Mouse (Mus musculus) forebrain, embryonic 10.5 days (tissue): ENCODE measurements at regions not wholly inside any gene's neighbourhood (a gene's known extent, or its start where the extent isn't known, plus 50 kb on each side); places are given as distances from the start of the nearest gene placed in this dataset.
A peak's percentile ranks its signal among the peaks of the same experiment; 100 is the strongest.

ENCODE experiments used
- DNase-seq: peaks from one replicate; pipeline ENCODE4 v3.0.0-alpha.2; 2017; ENCODE audit warnings: low spot score; ENCODE audit errors: extremely low spot score
- H3K27ac ChIP-seq: fragments of 300-500 bp; sonication (generic); 2 replicates; pipeline ENCODE4 v1.5.1; 2016; ENCODE audit warnings: mild to moderate bottlenecking
- H3K27me3 ChIP-seq: fragments of 300-500 bp; sonication (generic); 2 replicates; pipeline ENCODE4 v1.6.1; 2016; ENCODE audit warnings: mild to moderate bottlenecking; ENCODE audit not compliant: poor library complexity, severe bottlenecking
- H3K36me3 ChIP-seq: fragments of 300-500 bp; sonication (generic); replicated peaks from 2 replicates; pipeline ENCODE4 v1.6.1; 2016; ENCODE audit warnings: mild to moderate bottlenecking, moderate library complexity
- H3K4me1 ChIP-seq: fragments of 300-500 bp; sonication (generic); 2 replicates; pipeline ENCODE4 v1.6.1; 2016
- H3K4me3 ChIP-seq: fragments of 300-500 bp; sonication (generic); 2 replicates; pipeline ENCODE4 v1.5.1; 2016; ENCODE audit warnings: mild to moderate bottlenecking, moderate library complexity
- H3K9me3 ChIP-seq: fragments of 300-500 bp; sonication (generic); 2 replicates; pipeline ENCODE4 v1.6.1; 2016; ENCODE audit warnings: mild to moderate bottlenecking, moderate library complexity
- whole genome bisulfite sequencing: fragments of 180-500 bp; shearing (Covaris S2); methylation state at CpG from one replicate; pipeline ENCODE4 v1.1.7; 2016; 5-methylcytosine and 5-hydroxymethylcytosine counted together

DNA sequence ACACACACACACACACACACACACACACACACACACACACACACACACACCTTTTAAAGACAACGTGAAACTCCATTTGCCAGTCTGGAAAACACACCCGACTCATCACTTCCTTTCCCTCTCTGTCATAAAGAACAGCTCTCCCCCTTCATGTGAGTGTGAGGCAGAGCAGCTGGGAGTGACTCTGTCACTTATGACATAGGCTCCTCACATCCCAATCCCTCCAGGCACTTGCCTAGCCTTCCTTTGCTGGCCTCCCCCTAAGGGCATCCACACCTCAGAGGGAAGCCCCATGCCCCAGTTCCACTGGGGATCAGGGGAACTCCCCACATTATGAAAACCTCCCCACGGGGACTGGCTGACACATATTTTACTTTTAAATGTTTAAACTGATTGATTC, 257.5 kb downstream of the Tshz3 start:
- Histone ChIP-seq H3K9me3 (peaks cover 6% of the 10 kb centered on the region; the same call in 1 of the 2 replicates), H3K4me3 (no peak overlapping the region), H3K27me3 (no peaks in the 10 kb centered on the region), H3K27ac (no peak overlapping the region), H3K36me3 (no peaks in the 10 kb centered on the region), H3K4me1 (no peaks in the 10 kb centered on the region)
- DNase-seq = no peak
- 87% methylated on average over 3 of the region's 3 CpGs for WGBS

DNA sequence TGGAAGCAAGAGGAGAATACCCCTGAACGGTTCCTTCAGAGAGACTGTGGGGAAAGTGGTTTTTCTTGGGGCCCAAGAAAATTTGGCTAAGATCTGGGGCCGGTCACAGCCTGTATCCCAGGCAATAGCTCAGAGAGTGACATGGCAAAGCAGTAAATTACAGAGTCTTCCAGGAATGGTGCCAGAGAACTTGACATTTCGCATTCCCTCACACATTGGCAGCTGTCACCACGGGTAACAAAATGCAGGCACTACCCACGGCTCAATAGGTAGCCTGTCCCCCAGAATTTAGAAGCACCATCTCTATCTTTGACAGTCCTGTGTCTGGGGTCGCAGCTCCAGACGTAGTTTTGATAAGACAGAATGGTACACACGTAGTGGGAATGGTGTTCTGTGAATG, 260.3 kb downstream of the Tshz3 start:
- 91% methylated on average over 8 of the region's 8 CpGs for WGBS
- no peaks in the 10 kb centered on the region for H3K4me1 ChIP-seq
- no peak overlapping the region for H3K27ac ChIP-seq
- peaks cover 6% of the 10 kb centered on the region; the same call in 1 of the 2 replicates for H3K9me3 ChIP-seq
- no peaks in the 10 kb centered on the region for H3K36me3 ChIP-seq
- H3K4me3 ChIP-seq = no peak overlapping the region
- no peaks in the 10 kb centered on the region for H3K27me3 ChIP-seq
- no peak for DNase-seq

DNA sequence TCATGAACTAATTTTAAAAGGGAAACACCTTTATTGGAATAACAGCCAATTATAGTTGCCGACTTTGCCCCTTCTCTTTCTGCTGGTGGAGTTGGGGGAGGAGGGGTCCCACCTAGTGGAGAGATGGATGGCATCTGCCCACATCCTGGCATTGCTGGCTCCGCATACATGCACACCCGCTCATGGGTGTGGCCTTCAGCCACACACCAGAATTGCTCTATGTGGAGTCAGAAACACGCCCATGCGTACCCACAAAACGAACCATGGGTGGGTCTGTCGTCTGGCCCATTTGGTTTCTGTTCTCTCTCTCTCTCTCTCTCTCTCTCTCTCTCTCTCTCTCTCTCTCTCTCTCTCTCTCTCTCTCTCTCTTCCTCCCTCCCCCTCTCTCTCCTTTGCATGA, 273.9 kb downstream of the Tshz3 start:
- no peaks in the 10 kb centered on the region for H3K36me3 ChIP-seq
- 90% methylated on average over 7 of the region's 7 CpGs for WGBS
- no peak overlapping the region for H3K27ac ChIP-seq
- H3K27me3 ChIP-seq = no peaks in the 10 kb centered on the region; the same call in 1 of the 2 replicates
- no peak for DNase-seq
- H3K4me1 ChIP-seq = peaks cover 27% of the 10 kb centered on the region
- no peak overlapping the region for H3K4me3 ChIP-seq
- no peaks in the 10 kb centered on the region for H3K9me3 ChIP-seq

DNA sequence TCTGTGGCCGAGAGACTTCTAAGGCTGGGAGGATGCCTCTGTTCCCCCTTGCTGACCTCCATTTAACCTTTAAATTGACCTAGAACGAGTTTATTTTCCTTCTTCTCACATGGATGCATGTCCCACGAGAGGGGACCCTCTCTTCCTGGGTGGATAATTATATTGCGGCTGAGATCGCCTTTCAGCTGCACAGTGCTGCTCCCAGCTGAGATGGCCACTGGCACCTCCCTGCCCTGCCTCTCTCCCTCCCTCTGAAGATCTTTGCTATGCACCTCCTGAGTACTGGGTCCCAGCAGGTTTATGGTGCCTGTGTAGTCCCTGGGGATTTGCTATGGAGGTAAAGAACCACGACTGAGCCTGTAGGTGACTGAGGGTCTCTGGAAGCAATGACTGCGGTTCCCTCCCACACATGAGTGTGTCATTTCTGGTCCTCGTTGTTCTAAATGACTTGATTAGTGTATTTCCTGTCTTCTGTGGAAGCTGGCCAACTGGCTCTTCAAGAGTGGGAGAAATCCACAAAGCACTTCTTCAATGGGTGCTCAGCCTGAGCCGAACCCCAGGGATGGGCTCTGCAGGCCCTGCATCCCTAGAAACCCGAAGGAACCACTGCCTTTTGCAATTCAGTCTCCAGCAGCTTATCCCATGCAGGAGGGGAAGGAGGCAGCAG, 275.9 kb downstream of the Tshz3 start:
- H3K4me1 ChIP-seq = peaks cover 32% of the 10 kb centered on the region
- H3K27ac ChIP-seq = no peak overlapping the region
- H3K27me3 ChIP-seq = no peaks in the 10 kb centered on the region; the same call in 1 of the 2 replicates
- H3K9me3 ChIP-seq = no peaks in the 10 kb centered on the region
- DNase-seq = no peak
- WGBS = 42% methylated on average over 10 of the region's 10 CpGs
- H3K36me3 ChIP-seq = no peaks in the 10 kb centered on the region
- H3K4me3 ChIP-seq = no peak overlapping the region

DNA sequence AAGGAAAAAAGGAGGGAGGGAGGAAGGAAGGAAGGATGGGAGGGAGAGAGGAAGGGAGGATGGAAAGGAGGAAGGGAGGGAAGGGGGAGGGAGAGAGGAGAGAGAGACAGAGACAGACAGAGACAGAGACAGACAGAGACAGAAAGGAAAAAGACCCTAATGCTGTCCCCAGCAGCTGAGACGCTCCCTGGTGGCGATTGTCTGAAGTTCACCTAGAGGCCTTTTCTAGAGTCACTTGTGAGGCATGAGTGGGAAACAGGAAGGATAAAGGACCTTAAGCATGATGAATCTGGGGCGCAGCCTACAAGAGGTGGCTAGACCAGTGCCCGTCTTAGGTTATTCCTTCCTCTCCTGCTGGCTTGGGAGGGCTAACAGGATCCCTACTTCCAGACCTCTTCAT, 276.7 kb downstream of the Tshz3 start:
- Histone ChIP-seq H3K36me3 (no peaks in the 10 kb centered on the region), H3K9me3 (no peaks in the 10 kb centered on the region), H3K4me3 (no peak overlapping the region), H3K27ac (no peak overlapping the region), H3K4me1 (peaks cover 32% of the 10 kb centered on the region), H3K27me3 (no peaks in the 10 kb centered on the region; the same call in 1 of the 2 replicates)
- WGBS = 40% methylated on average over 4 of the region's 4 CpGs
- DNase-seq = peak; percentile 33

DNA sequence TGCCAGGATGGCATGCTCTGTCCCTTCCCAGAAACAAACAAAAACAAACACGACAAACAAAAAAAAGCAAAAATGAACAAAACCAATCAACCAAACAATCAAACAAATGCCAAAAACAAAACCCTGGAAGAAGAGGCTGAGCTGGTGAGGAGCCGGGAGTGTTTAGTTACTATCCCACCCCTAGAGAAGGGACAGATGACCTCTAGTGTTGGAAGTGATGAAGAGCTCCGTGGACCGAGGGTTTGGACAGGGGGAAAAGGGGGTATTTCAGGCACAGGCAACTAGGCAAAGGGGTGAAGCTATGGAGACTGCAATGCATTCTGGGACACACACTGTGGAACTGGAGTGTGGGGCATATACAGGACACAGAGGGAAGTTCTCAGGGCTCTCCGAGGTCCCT, 277.6 kb downstream of the Tshz3 start:
- H3K27ac ChIP-seq = no peak overlapping the region
- H3K4me3 ChIP-seq = no peak overlapping the region
- no peaks in the 10 kb centered on the region for H3K36me3 ChIP-seq
- 26% methylated on average over 5 of the region's 5 CpGs for WGBS
- H3K9me3 ChIP-seq = no peaks in the 10 kb centered on the region
- no peak for DNase-seq
- H3K4me1 ChIP-seq = peaks cover 32% of the 10 kb centered on the region
- no peaks in the 10 kb centered on the region; the same call in 1 of the 2 replicates for H3K27me3 ChIP-seq

DNA sequence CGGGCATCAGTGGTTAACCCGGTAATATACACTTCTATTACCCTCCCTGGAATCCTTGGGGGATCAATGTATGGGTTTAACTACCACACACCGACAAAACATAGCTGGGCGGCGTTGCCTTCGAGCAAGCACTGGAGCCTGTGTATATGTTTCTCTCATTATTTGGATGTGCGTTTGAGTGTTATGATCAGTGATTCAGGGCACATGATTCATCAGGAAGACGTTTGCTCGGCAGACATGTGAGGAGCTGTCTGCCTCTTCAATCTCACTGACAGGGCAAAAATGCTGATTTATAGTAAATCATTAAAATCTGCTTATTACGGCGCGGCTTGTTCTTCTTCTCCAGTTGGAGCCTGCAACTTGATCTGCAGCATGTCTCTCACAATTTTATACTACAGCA, 279.9 kb downstream of the Tshz3 start:
- Histone ChIP-seq H3K4me1 (peaks cover 27% of the 10 kb centered on the region), H3K9me3 (no peaks in the 10 kb centered on the region), H3K36me3 (no peaks in the 10 kb centered on the region), H3K27ac (no peak overlapping the region), H3K4me3 (no peak overlapping the region), H3K27me3 (no peaks in the 10 kb centered on the region)
- WGBS = 93% methylated on average over 12 of the region's 12 CpGs
- no peak for DNase-seq

DNA sequence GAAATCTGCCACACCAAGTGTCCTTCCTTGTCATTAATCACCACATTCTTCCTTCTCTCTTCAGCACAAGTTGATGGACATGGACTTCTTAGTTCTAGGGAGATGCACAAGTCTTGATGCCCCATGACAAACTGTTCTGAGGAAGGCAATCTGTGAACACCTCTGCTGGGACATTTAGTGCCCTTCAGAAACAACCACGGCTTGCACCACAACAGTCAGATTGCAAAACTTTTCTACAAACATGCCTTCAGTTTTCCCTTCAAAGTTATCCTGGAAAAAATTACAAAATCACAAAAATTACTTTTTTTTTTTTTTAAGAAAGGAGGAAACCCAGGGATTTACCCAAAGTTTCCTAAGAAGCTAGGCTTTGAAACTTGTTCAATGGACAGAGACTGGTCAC, 291.5 kb downstream of the Tshz3 start:
- Histone ChIP-seq H3K4me1 (no peaks in the 10 kb centered on the region), H3K27me3 (no peaks in the 10 kb centered on the region), H3K4me3 (no peak overlapping the region), H3K36me3 (no peaks in the 10 kb centered on the region), H3K27ac (no peak overlapping the region), H3K9me3 (peaks cover 7% of the 10 kb centered on the region)
- 91% methylated on average over 1 of the region's 1 CpGs for WGBS
- DNase-seq = no peak

DNA sequence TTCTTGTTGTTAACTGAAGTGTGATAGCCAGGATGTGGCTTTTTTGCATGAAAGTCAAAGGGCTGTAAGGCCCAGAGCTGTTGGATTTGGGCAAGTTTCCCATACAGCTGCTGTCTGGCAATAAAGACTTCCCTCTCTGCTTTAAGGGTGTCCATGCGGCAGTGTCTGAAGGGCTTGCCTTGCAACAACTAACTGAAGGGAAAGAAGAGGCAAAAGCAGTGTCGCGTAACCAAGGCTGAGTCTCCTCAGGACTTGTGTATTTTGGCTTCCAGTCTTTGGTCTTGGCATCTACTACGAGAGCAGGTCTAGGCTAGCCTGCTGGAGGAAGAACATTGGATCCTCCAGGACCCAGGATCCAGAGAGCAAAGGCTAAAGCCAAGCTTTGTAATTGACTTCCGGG, 306.7 kb downstream of the Tshz3 start:
- Histone ChIP-seq H3K4me1 (peaks cover 16% of the 10 kb centered on the region; the same call in 1 of the 2 replicates), H3K27ac (no peak overlapping the region), H3K36me3 (no peaks in the 10 kb centered on the region), H3K9me3 (peaks cover 3% of the 10 kb centered on the region; the same call in 1 of the 2 replicates), H3K27me3 (no peaks in the 10 kb centered on the region), H3K4me3 (no peak overlapping the region)
- WGBS = 90% methylated on average over 5 of the region's 5 CpGs
- DNase-seq = no peak

DNA sequence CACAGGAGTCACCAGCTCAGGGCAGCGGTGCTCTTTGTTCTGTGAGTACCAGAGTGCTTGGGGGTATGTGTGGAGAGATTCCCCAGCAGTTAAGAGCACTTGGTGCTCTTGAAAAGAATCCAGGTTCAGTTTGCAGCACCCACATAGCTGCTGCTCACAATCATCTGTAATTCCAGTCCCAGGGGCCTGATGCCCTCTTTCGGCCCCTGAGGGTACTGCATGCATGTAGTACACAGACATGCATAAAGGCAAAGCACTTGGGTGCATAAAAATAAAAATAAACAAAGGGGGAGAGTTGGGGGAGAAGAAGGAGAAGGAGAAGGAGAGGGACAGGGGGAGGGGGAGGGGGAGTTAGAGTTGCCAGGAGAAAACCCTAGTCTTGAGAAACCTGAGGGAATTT, 307.8 kb downstream of the Tshz3 start:
- Histone ChIP-seq H3K27ac (no peak overlapping the region), H3K36me3 (no peaks in the 10 kb centered on the region), H3K27me3 (no peaks in the 10 kb centered on the region), H3K4me3 (no peak overlapping the region), H3K4me1 (peaks cover 21% of the 10 kb centered on the region), H3K9me3 (peaks cover 3% of the 10 kb centered on the region; the same call in 1 of the 2 replicates)
- DNase-seq = no peak
- WGBS = 96% methylated on average over 2 of the region's 2 CpGs

DNA sequence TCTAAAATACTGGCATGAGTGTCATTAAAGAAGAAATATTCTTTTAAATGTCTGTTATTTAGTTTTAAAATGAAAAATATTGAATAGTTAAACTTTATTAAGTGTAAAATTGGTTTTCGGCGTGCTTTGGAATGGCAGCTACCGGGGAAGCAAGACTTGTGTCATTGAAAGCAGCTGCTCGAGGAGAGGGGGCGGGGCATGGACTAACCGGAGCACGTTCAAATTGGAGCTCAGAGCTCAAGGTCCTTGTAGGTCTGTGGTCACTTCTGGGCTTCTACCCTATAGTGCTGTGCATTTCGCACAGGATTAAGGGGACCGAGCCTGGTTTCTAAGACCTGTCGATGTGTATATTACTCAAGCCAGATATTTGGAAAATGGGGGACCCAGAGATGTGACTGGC, 309.0 kb downstream of the Tshz3 start:
- H3K4me3 ChIP-seq = no peak overlapping the region
- no peaks in the 10 kb centered on the region for H3K36me3 ChIP-seq
- H3K9me3 ChIP-seq = peaks cover 3% of the 10 kb centered on the region; the same call in 1 of the 2 replicates
- peaks cover 24% of the 10 kb centered on the region for H3K4me1 ChIP-seq
- H3K27me3 ChIP-seq = no peaks in the 10 kb centered on the region
- WGBS = 63% methylated on average over 10 of the region's 10 CpGs
- no peak for DNase-seq
- H3K27ac ChIP-seq = no peak overlapping the region

DNA sequence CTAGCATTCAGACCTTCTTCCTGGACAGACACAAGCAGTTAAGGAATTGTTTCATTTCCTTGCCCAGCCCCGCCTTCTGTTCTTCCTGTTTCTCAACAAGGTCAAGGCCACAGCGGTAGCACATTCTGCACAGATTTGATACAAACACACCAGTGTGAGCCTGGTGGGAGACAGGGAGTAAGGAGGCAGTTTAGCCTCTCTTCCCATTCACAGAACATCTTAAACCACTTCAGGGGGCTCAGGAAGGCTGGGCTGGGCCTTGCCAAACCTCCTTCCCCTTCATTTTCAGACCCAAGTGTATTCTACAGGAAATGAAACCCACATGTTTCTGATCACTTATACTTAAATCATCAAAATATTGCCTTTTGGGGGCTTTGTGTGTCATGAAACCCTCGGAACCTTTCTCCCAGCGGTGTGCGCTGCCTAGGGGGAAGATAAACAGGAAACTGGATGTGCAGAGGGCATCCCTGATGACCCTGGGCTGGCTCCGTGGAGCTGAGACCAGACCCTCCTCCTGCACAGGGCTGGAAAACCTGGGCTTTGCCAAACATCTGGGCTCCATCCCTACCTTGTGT, 313.3 kb downstream of the Tshz3 start:
- H3K27ac ChIP-seq = no peak overlapping the region
- peaks cover 22% of the 10 kb centered on the region for H3K4me1 ChIP-seq

DNA sequence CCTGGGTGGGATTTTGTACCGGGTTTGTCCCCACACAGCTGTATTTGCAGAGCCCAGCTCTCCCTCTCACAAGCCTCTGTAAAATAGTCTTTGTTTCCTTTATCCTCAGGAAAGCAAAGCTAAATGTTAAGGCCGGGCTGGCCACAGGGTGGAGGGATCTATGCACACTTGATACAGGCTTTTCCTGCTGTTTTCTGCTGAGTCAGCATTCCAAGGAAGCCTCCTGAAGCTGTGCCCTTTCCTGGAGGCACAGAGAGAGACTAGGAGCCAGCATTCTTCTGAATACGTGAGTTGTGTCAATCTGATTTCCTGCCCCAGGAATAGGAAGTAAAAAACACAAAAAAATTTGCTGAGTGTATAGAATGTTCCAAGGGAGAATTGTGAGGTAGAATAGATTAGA, 322.2 kb downstream of the Tshz3 start:
- Histone ChIP-seq H3K4me1 (peaks cover 3% of the 10 kb centered on the region; the same call in 1 of the 2 replicates), H3K27me3 (no peaks in the 10 kb centered on the region), H3K36me3 (no peaks in the 10 kb centered on the region), H3K4me3 (no peak overlapping the region), H3K9me3 (no peaks in the 10 kb centered on the region), H3K27ac (no peak overlapping the region)
- no peak for DNase-seq
- WGBS = 62% methylated on average over 3 of the region's 3 CpGs

More for the DNA sequence above, 313.3 kb downstream of the Tshz3 start:
- H3K4me3 ChIP-seq = no peak overlapping the region
- H3K27me3 ChIP-seq = no peaks in the 10 kb centered on the region
- no peaks in the 10 kb centered on the region for H3K9me3 ChIP-seq
- WGBS = 63% methylated on average over 6 of the region's 6 CpGs
- DNase-seq = peak; percentile 38
- H3K36me3 ChIP-seq = no peaks in the 10 kb centered on the region
